Mouse (Mus musculus): ENCODE measurements around the gene Enox1. TPM values are rescaled to one million over a fixed set of nuclear protein-coding genes. Genes with fewer than 3 reads are reported as not detected.

Enox1 gene
- polyA plus RNA-seq, 1 experiment = 0.32 TPM

DNA sequence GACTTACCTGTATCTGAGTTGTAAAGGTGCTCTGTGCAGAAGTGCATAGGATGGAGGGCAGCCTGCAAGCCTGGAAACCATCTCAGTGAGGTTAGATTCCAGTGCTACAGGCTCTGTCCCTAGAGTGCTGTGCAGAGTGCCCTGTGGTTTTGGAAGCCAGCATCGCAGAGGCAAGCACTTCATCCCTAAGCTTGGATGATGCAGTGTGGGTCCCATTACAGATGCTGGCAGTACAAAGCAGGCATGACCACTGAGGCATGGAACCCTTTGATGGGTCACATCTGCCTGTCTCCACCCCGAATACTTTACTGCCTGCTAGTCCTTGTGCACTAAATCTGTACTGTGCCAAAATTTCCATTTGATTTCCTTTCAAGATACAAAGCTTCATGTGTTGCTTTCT, 33.6 kb downstream of the Enox1 start:
- DNase-seq (ENCODE audit: low read depth, low spot score) = no peak
- WGBS = 71% methylated on average over 2 of the region's 2 CpGs

DNA sequence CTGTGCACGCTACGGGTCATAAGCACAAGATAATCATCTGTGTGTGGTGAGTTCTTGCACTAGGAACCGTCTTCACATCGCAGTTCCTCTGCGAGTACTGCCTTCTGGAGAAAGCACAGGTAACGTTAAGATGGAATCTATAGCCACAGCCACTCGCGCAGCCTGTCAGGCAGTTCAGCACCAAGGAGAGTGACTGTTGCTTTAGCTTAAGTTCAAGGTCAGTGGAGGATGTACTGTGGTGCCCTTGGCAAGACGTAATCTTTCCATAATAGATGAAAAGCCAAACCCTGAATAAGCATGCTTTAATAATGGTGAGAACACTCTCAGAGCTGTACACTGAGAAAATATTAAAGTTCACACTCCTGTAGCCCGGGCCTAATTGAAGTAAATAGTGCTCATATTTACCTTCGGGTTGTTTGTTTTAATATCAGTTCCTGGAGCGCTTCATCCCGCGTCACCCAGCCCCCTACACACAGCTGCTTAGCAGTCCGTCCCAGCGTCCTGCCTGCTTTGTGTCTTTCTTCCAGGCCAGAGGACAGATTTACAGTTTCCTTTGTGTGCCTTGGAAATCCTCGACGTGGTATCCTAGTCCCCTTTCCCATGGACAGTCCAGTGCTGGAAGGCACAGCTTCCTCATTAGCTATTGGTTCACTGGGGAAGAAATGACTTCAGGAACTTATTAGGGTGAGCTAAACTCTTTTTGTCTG, 38.9 kb downstream of the Enox1 start:
- no peak for DNase-seq (ENCODE audit: low read depth, low spot score)
- WGBS = 40% methylated on average over 18 of the region's 18 CpGs

- WGBS = 68% methylated on average over 3 of the region's 3 CpGs
- DNase-seq (ENCODE audit: low read depth, low spot score) = no peak
Measured at GRCm38 (mm10) chr14:77196246-77196645, 39.7 kb downstream of the Enox1 start.

GRCm38 (mm10) chr14:77197414-77197915, 40.9 kb downstream of the Enox1 start:
- 83% methylated on average over 2 of the region's 2 CpGs for WGBS
- no peak for DNase-seq (ENCODE audit: low read depth, low spot score)

- WGBS = 52% methylated on average over 8 of the region's 8 CpGs
- no peak for DNase-seq (ENCODE audit: low read depth, low spot score)
Measured at GRCm38 (mm10) chr14:77210889-77211288, 54.3 kb downstream of the Enox1 start.

DNA sequence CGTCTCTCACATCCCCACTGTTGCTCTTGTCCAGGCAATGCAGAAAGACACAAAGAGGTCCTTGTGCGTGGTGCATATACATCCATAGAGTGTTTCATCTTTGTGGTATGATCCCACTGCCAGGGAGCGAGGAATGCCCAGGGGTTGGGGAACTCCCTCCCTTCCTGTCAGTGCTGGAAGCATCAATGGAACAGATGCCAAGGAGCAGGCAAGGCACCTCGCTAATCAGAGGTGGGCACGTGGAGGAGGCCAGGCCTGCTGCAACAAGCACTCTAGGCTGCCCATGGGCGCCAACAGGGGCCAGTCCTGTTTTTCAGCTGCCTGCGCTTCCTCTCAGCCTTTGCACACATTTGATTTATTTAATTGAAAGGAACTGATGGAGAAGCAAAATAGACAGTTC, 56.6 kb downstream of the Enox1 start:
- 77% methylated on average over 7 of the region's 7 CpGs for WGBS
- DNase-seq (ENCODE audit: low read depth, low spot score) = no peak

DNA sequence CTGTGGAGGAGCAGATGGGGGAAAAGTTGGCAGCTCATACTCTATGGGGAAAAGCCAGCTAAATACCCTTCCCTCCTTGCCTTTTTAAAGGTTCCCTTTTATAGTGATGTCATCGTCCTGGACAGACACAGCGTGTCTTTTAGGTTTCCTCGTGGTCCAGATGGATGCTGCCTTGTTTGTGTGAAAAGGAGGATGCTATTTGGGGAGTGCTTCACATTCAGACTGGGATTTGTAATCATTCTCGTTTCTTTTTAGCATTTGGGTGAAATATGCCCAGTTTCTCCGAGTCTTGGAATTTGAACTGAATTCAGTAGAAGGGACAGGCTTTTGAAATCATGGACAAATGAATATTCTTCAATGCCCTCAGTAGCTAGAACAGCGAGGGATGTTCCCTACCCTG, 58.3 kb downstream of the Enox1 start:
- DNase-seq (ENCODE audit: low read depth, low spot score) = no peak
- 76% methylated on average over 6 of the region's 6 CpGs for WGBS

- WGBS = 82% methylated on average over 10 of the region's 10 CpGs
- no peak for DNase-seq (ENCODE audit: low read depth, low spot score)
Measured at GRCm38 (mm10) chr14:77225346-77225745, 68.8 kb downstream of the Enox1 start.

GRCm38 (mm10) chr14:77238811-77239210, 82.2 kb downstream of the Enox1 start:
- WGBS = 88% methylated on average over 2 of the region's 2 CpGs

GRCm38 (mm10) chr14:77239360-77239759, 82.8 kb downstream of the Enox1 start:
- no peak for DNase-seq (ENCODE audit: low read depth, low spot score)
- 33% methylated on average over 4 of the region's 4 CpGs for WGBS

More at GRCm38 (mm10) chr14:77238811-77239210, 82.2 kb downstream of the Enox1 start:
- DNase-seq (ENCODE audit: low read depth, low spot score) = no peak

- WGBS = 76% methylated on average over 3 of the region's 3 CpGs
- no peak for DNase-seq (ENCODE audit: low read depth, low spot score)
Measured at GRCm38 (mm10) chr14:77246977-77247376, 90.4 kb downstream of the Enox1 start.

GRCm38 (mm10) chr14:77248426-77248825, 91.9 kb downstream of the Enox1 start:
- no peak for DNase-seq (ENCODE audit: low read depth, low spot score)
- WGBS = 71% methylated on average over 5 of the region's 5 CpGs

- WGBS = 86% methylated on average over 7 of the region's 7 CpGs
- no peak for DNase-seq (ENCODE audit: low read depth, low spot score)
Measured at GRCm38 (mm10) chr14:77248946-77249345, 92.4 kb downstream of the Enox1 start.

GRCm38 (mm10) chr14:77250652-77251238, 94.2 kb downstream of the Enox1 start:
- 74% methylated on average over 2 of the region's 2 CpGs for WGBS
- no peak for DNase-seq (ENCODE audit: low read depth, low spot score)

DNA sequence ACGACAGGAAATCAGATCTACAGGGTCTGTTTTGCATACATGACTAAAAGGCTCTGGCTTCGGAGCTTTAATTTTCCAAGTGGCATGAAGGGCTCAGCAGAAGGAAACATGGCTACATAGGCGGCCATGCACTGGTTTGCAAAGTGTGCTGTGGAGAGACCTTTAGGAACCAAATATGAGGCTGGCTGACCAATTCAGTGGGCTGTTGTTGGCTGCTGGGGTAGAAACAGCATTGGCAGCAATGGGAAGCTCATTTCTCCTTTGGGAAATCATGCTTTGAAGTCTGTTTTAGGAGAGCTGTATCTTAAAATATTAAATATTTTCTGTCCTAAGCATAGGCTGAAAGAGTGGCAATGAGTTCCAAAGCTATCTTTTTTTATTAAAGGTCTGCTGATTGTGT, 98.6 kb downstream of the Enox1 start:
- DNase-seq (ENCODE audit: low read depth, low spot score) = no peak
- 18% methylated on average over 3 of the region's 3 CpGs for WGBS

- no peak for DNase-seq (ENCODE audit: low read depth, low spot score)
- 93% methylated on average over 6 of the region's 6 CpGs for WGBS
Measured at GRCm38 (mm10) chr14:77255711-77256110, 99.1 kb downstream of the Enox1 start.

- DNase-seq (ENCODE audit: low read depth, low spot score) = no peak
- WGBS = 85% methylated on average over 2 of the region's 2 CpGs
Measured at GRCm38 (mm10) chr14:77256943-77257342, 100.4 kb downstream of the Enox1 start.

- 69% methylated on average over 1 of the region's 1 CpGs for WGBS
- DNase-seq (ENCODE audit: low read depth, low spot score) = no peak
Measured at GRCm38 (mm10) chr14:77257461-77257860, 100.9 kb downstream of the Enox1 start.

DNA sequence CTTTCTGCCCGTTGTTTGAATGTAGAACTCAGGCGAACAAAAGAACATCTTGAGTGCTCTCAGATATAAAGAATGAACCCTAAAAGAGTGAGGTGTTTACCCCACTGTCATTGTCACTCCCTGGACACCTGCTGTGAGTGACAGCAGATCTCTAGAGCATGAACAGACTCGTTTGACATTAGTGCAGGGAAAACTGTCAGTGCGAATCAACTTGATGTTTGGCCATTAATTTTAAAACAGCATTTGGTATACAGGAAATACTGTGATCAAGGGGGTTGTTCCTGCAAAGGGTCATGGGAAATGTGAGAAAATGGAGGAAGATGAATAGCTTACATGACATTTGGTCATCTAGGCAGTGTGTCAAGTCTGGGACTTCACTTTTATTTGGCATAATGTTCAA, 101.6 kb downstream of the Enox1 start:
- 63% methylated on average over 4 of the region's 4 CpGs for WGBS
- DNase-seq (ENCODE audit: low read depth, low spot score) = no peak

DNA sequence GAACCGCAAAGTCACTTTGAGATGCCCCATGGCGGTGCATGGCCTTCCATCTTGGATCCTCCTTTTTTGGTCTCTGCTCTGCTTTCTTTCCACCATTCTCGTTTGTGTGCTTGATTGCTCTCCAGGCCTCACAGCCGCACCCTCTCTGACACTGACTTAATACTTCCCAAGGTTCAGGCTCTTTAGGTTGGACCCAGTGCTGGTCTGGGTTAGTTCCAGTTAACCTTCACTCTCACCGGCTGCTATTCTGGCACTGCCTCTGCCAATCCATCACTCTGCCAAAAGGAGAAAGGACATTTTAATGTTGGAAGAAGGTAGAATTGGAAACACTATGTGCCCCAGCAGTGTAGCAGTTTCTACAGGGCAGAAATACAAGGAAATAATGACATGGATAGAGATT, 103.1 kb downstream of the Enox1 start:
- WGBS = 82% methylated on average over 5 of the region's 5 CpGs
- no peak for DNase-seq (ENCODE audit: low read depth, low spot score)

- 62% methylated on average over 4 of the region's 4 CpGs for WGBS
- no peak for DNase-seq (ENCODE audit: low read depth, low spot score)
Measured at GRCm38 (mm10) chr14:77260107-77260506, 103.5 kb downstream of the Enox1 start.
